Mouse (Mus musculus): ENCODE data around the gene Gm8024.
A peak's percentile ranks its signal among the peaks of the same experiment; 100 is the strongest.
"Not testable (repeated sequence)": the region's sequence is repeated elsewhere in the genome, so short reads cannot be mapped to it uniquely, and the experiment has no call there.

The Gm8024 gene

DNA sequence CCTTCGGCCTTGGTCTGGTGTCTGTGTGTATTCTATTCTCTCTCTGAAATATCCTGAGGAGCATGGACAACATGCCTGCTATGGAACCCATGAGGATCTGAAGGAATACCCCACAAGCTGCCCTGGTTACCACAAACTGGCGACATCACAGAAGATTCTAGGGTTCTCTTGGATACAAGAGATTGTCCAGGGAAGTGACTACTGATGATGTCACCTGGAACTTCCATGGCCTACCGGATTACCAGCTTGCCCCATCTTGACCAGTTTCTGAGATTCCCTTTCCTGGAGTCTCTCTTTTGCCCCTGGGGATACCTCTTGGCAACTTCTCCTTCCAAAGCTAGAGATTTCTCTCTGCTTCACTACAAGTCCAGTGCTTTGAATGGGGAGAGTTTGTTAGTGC is at the start of gene Gm8024:
Gene Gm8024, minus strand, starts transcription at position 101 of the 400 bp plus-strand sequence.
- not testable (repeated sequence) for DNase-seq

DNA sequence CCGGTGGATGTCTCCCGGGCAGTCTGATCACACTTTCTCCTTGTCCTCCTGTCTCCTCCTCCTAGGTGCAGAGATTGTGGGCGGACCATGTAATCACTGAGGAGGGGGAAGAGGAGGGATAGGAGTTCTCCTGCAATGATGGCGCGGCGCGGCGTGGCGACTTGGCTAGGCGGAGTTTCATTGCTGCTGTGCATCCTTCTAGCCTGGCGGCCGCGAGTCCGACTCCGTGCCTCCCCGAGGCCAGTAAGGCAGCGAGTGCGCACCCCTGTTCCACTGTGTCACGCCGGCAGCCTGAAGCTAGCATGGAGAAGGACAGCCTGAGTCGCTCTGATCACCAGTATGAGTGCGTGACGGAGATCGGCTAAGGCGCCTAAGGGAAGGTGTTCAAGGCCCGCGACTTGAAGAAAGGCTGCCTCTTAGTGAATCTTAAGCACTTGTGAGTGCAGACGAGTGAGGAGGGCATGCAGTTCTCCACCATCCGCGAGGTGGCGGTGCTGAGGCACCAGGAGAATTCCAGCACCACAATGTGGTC is 19.2 kb upstream of the Gm8024 start:
- peak; percentile 31 for DNase-seq

DNA sequence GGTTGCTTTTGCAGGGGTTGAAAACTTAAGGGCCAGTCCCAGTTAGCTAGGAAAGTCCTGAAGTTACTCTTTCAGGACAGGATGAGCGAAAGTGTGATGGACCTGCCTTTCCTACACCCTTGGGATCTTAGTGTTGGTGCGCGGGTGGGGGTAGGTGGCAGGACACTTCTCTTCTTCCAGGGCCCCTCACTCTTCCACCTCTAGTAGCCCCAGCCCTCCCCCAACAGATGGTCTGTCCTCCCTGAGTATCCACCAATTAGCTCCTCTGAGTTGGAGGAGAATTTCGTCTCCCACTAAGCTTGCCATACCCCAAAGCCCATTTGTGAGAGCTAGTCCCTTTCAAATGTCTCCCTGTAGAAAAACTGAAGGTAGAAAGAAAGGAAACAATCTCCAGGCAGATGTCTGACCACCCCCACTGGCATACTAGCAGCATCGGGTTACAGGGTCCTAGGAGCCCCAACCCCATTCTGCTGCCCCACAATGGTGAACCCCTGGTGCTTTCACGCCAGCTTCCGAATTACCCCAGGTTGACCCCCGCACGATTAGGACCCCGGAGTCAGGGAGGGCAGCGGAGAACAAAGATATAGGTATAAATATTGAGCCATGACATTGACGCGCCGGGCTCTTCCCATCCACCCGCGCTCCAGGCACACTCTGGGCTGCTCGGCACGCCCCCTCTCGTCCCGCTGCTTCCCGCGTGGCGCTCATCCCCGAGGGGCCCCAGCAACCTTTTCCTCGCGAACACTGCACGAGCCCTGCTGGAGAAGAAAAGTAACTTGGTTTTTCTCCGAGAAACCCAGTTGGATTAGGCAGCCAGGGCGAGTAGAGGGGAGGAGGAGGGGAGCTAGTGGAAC is 18.5 kb upstream of the Gm8024 start:
- not testable (repeated sequence) for DNase-seq

DNA sequence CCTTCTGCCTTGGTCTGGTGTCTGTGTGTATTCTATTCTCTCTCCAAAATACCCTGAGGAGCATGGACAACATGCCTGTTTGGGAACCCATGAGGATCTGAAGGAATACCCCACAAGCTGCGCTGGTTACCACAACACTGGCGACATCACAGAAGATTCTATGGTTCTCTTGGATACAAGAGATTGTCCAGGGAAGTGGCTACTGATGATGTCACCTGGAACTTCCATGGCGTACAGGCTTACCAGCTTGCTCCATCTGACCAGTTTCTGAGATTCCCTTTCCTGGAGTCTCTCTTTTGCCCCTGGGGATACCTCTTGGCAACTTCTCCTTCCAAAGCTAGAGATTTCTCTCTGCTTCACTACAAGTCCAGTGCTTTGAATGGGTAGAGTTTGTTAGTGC is 21.8 kb downstream of the Gm8024 start, which contains the start of gene Gm8020:
Gene Gm8020, minus strand, starts transcription at position 101 of the 400 bp plus-strand sequence.
- not testable (repeated sequence) for DNase-seq
